Mouse (Mus musculus): ENCODE results near the gene En2. TPM values are rescaled to one million over a fixed set of nuclear protein-coding genes. Genes with fewer than 3 reads are reported as not detected.

Gene En2
- polyA plus RNA-seq, 1 experiment from 2014 or later, result 0.07 TPM

DNA sequence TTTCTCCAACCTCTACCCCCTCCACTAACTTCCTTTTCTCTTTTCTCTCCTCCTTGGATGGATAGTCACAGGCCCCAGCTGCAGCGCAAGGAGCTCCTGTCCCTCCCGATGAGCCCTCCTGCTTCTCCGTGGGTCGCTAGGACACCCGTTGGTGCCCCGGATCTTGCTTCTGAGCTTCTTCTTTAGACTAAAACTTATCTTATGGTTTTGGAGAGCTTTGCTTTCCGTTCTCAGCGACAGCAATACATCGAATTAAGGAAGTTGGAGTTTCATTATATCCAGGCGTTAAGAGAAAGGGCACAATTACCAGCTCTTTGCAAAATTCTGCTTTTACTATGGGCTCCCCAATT lies 10.1 kb downstream of the En2 start:
- no peak for ATAC-seq (ENCODE audit: low FRiP score, low TSS enrichment)
- H3K27me3 ChIP-seq (ENCODE audit: insufficient read depth, low read length), result peaks cover 96% of the 10 kb centered on the region

DNA sequence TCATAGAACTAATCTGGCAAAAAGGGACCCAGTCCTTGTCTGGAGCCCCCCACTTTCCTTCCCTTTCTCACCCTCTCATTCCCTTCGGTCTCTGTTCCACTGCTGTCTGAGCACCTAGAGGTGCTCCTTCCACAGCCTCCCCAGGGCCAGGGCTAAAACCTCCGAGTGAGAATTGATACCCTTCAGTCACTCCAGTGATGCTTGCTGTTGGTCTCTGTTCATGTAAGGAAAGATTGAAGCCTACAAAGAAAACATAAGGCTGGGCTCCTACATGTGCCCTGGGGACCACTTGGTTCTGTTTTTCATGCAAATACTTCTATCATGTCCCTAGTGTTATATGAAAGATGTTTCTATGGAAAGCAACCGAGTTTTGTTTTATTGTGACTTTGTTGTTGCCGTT lies 10.5 kb downstream of the En2 start:
- H3K4me1 ChIP-seq (ENCODE audit: insufficient read depth, low read length), result no peaks in the 10 kb centered on the region
- H3K4me3 ChIP-seq (ENCODE audit: low read length), result no peak overlapping the region
- peaks cover 96% of the 10 kb centered on the region for H3K27me3 ChIP-seq (ENCODE audit: insufficient read depth, low read length)
- no peak overlapping the region for H3K9ac ChIP-seq (replicated peaks; ENCODE audit: low read length)
- 8% methylated on average over 4 of the region's 4 CpGs for WGBS
- H3K9me3 ChIP-seq (ENCODE audit: low read length), result no peaks in the 10 kb centered on the region
- H3K27ac ChIP-seq (ENCODE audit: low read length), result no peak overlapping the region
- no peak overlapping the region for H3K4me2 ChIP-seq (replicated peaks; ENCODE audit: low read depth, low read length)
- ATAC-seq (ENCODE audit: low FRiP score, low TSS enrichment), result no peak
- H3K36me3 ChIP-seq (ENCODE audit: insufficient read depth, low read length), result no peaks in the 10 kb centered on the region

More for the DNA sequence above, 10.1 kb downstream of the En2 start:
- no peak overlapping the region for H3K9ac ChIP-seq (replicated peaks; ENCODE audit: low read length)
- H3K27ac ChIP-seq (ENCODE audit: low read length), result no peak overlapping the region
- 3% methylated on average over 10 of the region's 10 CpGs for WGBS
- no peak overlapping the region for H3K4me3 ChIP-seq (ENCODE audit: low read length)
- no peaks in the 10 kb centered on the region for H3K36me3 ChIP-seq (ENCODE audit: insufficient read depth, low read length)
- H3K9me3 ChIP-seq (ENCODE audit: low read length), result no peaks in the 10 kb centered on the region
- H3K4me1 ChIP-seq (ENCODE audit: insufficient read depth, low read length), result no peaks in the 10 kb centered on the region
- no peak overlapping the region for H3K4me2 ChIP-seq (replicated peaks; ENCODE audit: low read depth, low read length)

DNA sequence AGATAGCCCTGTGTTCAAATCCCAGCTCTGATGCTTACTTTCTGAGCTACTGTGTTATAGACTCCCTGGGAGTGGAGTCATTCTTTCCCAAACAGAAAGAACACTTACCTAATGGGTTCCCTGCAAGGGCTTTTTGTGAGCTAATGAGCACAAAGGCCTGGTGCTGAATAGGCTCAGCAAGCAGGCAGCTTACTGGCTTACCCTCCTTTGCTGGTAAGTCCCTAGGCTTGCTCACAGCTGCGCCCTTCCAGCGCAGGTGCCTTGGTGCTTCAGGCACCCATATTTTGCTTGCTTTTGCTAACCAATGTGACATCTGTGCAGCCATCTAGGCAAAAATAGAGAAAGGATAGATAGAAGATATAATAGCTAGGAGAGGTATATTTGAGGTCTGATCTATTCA lies 11.1 kb downstream of the En2 start:
- ATAC-seq (ENCODE audit: low FRiP score, low TSS enrichment), result no peak
- Histone ChIP-seq H3K27me3 (ENCODE audit: insufficient read depth, low read length) (peaks cover 92% of the 10 kb centered on the region), H3K4me3 (ENCODE audit: low read length) (no peak overlapping the region), H3K9me3 (ENCODE audit: low read length) (no peaks in the 10 kb centered on the region), H3K27ac (ENCODE audit: low read length) (no peak overlapping the region), H3K9ac (replicated peaks; ENCODE audit: low read length) (no peak overlapping the region), H3K36me3 (ENCODE audit: insufficient read depth, low read length) (no peaks in the 10 kb centered on the region), H3K4me2 (replicated peaks; ENCODE audit: low read depth, low read length) (no peak overlapping the region), H3K4me1 (ENCODE audit: insufficient read depth, low read length) (no peaks in the 10 kb centered on the region)
- WGBS, result 10% methylated on average over 2 of the region's 2 CpGs

DNA sequence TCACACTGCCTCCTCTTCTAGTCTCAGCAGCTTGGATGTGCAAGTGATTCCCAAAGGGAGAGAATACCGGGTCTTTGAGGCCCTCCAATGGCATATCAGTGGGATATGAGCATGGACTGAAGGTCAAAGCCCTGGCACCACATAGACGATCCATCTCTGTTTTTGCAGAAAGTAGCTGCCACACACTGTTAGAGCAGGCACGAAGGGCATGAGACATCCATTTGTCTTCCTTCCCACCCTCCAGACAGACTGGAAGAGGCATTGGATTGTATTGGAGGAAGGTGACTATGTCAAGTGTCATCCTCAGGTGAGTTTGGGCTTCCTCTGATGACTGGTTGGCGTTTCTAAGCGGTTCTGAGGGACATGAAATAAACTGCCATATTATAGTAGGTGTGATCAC lies 12.8 kb downstream of the En2 start:
- Histone ChIP-seq H3K9ac (replicated peaks; ENCODE audit: low read length) (no peak overlapping the region), H3K4me1 (ENCODE audit: insufficient read depth, low read length) (no peaks in the 10 kb centered on the region), H3K4me2 (replicated peaks; ENCODE audit: low read depth, low read length) (no peak overlapping the region), H3K27ac (ENCODE audit: low read length) (no peak overlapping the region), H3K27me3 (ENCODE audit: insufficient read depth, low read length) (peaks cover 74% of the 10 kb centered on the region), H3K36me3 (ENCODE audit: insufficient read depth, low read length) (no peaks in the 10 kb centered on the region), H3K9me3 (ENCODE audit: low read length) (no peaks in the 10 kb centered on the region), H3K4me3 (ENCODE audit: low read length) (no peak overlapping the region)
- no peak for ATAC-seq (ENCODE audit: low FRiP score, low TSS enrichment)
- WGBS, result 17% methylated on average over 5 of the region's 5 CpGs

DNA sequence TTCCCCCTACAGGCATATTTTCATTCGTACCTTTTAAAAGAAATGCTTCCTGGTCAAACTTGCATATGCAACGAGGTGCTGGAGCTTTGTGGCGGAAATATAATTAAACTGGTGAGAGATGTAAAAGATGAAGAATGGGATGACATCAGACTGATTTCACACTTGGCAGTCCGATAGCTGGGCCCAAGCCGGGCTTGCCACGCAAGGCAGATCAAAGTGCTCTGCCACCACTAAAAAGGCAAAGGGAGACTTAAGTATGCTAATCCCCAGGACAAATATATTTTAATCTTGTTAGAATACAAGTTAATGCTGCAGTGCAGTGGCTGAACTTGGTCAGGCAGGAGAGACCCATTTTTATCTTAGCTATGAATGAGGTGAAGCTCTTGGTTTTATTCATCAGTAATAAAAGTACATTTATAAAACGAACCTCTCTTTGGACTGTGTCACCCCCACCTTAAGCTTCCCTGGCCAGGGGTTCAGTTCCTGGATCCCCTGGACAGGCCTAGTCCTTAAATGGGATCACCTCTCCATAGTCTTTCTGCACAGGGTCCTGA lies 13.8 kb downstream of the En2 start:
- no peak for ATAC-seq (ENCODE audit: low FRiP score, low TSS enrichment)
- Histone ChIP-seq H3K4me3 (ENCODE audit: low read length) (no peak overlapping the region), H3K4me1 (ENCODE audit: insufficient read depth, low read length) (no peaks in the 10 kb centered on the region), H3K9me3 (ENCODE audit: low read length) (no peaks in the 10 kb centered on the region), H3K27ac (ENCODE audit: low read length) (no peak overlapping the region), H3K4me2 (replicated peaks; ENCODE audit: low read depth, low read length) (no peak overlapping the region), H3K36me3 (ENCODE audit: insufficient read depth, low read length) (no peaks in the 10 kb centered on the region), H3K9ac (replicated peaks; ENCODE audit: low read length) (no peak overlapping the region), H3K27me3 (ENCODE audit: insufficient read depth, low read length) (peaks cover 65% of the 10 kb centered on the region)
- 22% methylated on average over 7 of the region's 7 CpGs for WGBS

DNA sequence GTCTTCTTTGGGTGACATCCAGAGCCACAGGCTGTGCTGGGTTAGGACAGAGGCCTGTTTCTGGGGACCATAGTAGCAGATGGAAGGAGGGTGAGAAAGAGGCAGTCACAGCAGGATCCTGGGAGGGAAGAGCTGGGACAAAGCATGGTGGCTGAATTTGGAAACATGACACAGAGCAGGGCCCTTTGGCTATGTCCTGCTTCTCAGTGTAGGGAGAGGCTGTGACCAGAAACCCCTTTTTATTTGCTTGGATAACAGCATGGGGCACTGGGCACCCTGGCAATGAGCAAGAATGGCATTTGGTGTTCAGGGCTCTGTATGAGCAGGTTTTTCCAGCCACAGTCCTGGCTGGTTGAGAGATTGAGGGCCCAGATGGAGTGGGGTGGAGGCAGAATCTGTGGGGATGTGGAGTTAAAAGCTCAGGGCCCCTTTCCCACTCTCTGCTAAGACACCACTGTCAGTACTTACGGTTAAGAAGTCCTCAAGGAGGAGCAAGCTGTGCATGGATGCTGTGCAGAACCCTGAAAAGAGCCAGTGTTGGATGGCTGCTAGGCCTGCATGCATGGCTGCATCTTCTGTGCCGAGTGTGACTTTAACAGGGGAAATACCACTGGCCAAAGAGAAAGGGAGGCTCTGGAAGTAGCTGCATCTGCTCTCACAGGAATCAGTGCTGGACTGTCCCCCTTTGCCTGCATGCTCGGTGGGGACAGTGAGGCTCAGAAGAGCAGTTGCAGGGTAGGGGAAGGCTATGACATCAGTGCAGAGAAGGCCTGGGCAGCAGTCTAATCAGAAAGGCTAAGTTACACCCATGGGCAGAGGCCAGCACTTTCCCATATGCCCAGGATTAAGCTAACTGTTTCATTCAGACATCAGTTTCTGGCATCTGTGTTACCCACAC lies 26.0 kb downstream of the En2 start:
- Histone ChIP-seq H3K9ac (replicated peaks; ENCODE audit: low read length) (no peak overlapping the region), H3K4me1 (ENCODE audit: insufficient read depth, low read length) (no peaks in the 10 kb centered on the region), H3K27ac (ENCODE audit: low read length) (no peak overlapping the region), H3K4me3 (ENCODE audit: low read length) (no peak overlapping the region), H3K9me3 (ENCODE audit: low read length) (no peaks in the 10 kb centered on the region), H3K36me3 (ENCODE audit: insufficient read depth, low read length) (no peaks in the 10 kb centered on the region), H3K27me3 (ENCODE audit: insufficient read depth, low read length) (peaks cover 16% of the 10 kb centered on the region), H3K4me2 (replicated peaks; ENCODE audit: low read depth, low read length) (no peak overlapping the region)
- 37% methylated on average over 3 of the region's 3 CpGs for WGBS
- ATAC-seq (ENCODE audit: low FRiP score, low TSS enrichment), result no peak

DNA sequence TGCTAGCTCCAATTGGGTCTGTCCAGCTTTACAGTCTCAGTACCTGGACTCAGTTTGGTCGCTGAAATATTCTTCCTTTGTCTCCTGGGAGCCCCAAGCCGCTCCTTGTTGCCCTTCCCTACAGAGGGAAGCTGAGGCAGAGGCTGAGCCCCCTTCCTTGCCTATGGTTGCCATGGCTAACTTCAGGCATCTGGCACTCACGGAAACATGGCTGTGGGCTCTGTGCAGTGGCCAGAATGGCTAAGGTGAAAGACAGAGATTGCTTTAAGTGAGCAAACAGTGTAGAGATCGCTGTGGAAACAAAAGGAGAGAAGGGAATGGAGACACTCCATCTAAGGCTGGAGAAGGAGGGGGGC lies 26.6 kb downstream of the En2 start:
- ATAC-seq (ENCODE audit: low FRiP score, low TSS enrichment), result no peak
- Histone ChIP-seq H3K27ac (ENCODE audit: low read length) (no peak overlapping the region), H3K4me2 (replicated peaks; ENCODE audit: low read depth, low read length) (no peak overlapping the region), H3K4me3 (ENCODE audit: low read length) (no peak overlapping the region), H3K27me3 (ENCODE audit: insufficient read depth, low read length) (peaks cover 16% of the 10 kb centered on the region), H3K36me3 (ENCODE audit: insufficient read depth, low read length) (no peaks in the 10 kb centered on the region), H3K9ac (replicated peaks; ENCODE audit: low read length) (no peak overlapping the region), H3K4me1 (ENCODE audit: insufficient read depth, low read length) (no peaks in the 10 kb centered on the region), H3K9me3 (ENCODE audit: low read length) (no peaks in the 10 kb centered on the region)
- 71% methylated on average over 4 of the region's 4 CpGs for WGBS

DNA sequence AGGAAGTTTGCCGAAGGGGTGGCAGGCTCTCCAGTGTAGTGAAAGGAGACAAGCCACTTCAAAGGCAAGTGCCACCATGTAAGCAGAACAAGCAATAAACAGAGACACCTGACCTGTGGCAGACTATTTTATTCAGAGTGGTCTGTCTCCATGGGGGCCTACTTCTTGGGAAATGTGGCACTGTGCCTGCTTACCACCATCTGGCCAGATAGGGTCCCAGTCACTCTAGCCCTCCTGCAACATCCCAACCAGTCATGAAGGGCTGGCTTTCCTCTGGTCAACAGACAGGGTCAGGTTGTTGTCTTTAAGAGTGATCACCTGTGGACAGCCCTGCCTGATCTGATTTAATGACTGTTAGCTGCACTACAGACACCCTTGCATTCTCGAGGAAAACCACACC lies 30.0 kb downstream of the En2 start:
- 26% methylated on average over 2 of the region's 2 CpGs for WGBS
- Histone ChIP-seq H3K4me3 (ENCODE audit: low read length) (no peak overlapping the region), H3K27ac (ENCODE audit: low read length) (no peak overlapping the region), H3K36me3 (ENCODE audit: insufficient read depth, low read length) (no peaks in the 10 kb centered on the region), H3K4me1 (ENCODE audit: insufficient read depth, low read length) (no peaks in the 10 kb centered on the region), H3K4me2 (replicated peaks; ENCODE audit: low read depth, low read length) (no peak overlapping the region), H3K9ac (replicated peaks; ENCODE audit: low read length) (no peak overlapping the region), H3K27me3 (ENCODE audit: insufficient read depth, low read length) (peaks cover 14% of the 10 kb centered on the region), H3K9me3 (ENCODE audit: low read length) (no peaks in the 10 kb centered on the region)
- no peak for ATAC-seq (ENCODE audit: low FRiP score, low TSS enrichment)

DNA sequence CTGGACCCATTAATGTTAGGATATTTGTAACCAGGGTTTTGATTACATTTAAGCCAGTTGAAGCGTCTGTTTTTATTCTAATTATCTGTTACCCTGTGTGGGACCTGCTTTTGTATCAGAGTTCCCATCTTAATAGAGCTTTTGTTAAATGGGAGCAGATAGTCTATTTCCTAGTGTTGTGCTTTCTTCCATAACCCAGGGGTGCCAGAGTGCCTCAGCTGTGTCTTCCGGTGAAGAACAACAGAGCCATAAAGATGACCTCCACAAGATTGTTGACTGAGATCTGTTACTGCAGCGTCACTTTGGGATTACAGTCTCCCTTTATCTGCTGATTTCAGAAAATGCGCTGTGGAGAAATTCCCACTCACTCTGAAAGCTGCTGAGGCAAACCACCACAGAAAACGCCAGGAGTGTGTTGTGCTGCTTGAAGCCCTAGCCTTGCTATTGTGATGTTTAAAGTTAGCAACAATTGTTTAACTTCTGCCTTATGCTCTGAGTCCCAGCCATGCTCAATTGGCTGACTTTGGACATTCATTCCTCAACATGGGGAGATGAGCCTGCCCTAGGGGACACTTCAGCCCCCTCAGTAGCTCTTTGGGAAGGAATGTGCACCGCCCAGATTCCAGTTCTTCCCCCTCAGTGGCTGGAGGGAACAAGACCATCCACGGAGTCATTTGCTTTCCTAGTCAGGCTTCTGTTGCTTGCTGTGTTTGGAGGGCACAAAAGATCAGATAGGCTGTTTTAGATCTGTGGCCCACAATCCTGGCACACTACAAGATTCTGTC lies 33.8 kb downstream of the En2 start:
- Histone ChIP-seq H3K36me3 (ENCODE audit: insufficient read depth, low read length) (no peaks in the 10 kb centered on the region), H3K27ac (ENCODE audit: low read length) (no peak overlapping the region), H3K27me3 (ENCODE audit: insufficient read depth, low read length) (peaks cover 40% of the 10 kb centered on the region), H3K9me3 (ENCODE audit: low read length) (no peaks in the 10 kb centered on the region), H3K9ac (replicated peaks; ENCODE audit: low read length) (no peak overlapping the region), H3K4me3 (ENCODE audit: low read length) (no peak overlapping the region), H3K4me2 (replicated peaks; ENCODE audit: low read depth, low read length) (no peak overlapping the region), H3K4me1 (ENCODE audit: insufficient read depth, low read length) (no peaks in the 10 kb centered on the region)
- 35% methylated on average over 7 of the region's 7 CpGs for WGBS
- no peak for ATAC-seq (ENCODE audit: low FRiP score, low TSS enrichment)

DNA sequence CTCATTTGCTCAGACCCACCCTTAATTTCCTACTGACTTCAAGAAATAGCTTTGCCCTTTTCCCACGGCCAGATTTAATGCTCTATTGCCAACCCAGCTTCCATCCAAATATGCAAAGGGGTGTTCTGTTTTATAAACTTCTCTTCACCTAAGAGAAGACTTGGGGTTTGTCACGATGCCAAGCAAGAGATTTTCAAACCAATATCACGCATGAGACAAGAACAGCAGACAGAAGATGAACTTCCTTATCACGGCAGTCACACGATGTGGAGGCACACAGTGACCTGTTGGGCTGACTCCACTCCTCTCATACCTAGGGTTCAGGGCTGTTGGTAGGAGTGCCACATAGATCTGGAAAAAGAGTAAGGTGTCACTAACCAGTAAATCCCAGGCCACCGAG lies 37.6 kb downstream of the En2 start:
- no peak overlapping the region for H3K4me2 ChIP-seq (replicated peaks; ENCODE audit: low read depth, low read length)
- peaks cover 67% of the 10 kb centered on the region for H3K27me3 ChIP-seq (ENCODE audit: insufficient read depth, low read length)
- H3K9me3 ChIP-seq (ENCODE audit: low read length), result no peaks in the 10 kb centered on the region
- WGBS, result 80% methylated on average over 6 of the region's 6 CpGs
- H3K36me3 ChIP-seq (ENCODE audit: insufficient read depth, low read length), result no peaks in the 10 kb centered on the region
- ATAC-seq (ENCODE audit: low FRiP score, low TSS enrichment), result no peak
- no peak overlapping the region for H3K27ac ChIP-seq (ENCODE audit: low read length)
- H3K9ac ChIP-seq (replicated peaks; ENCODE audit: low read length), result no peak overlapping the region
- no peak overlapping the region for H3K4me3 ChIP-seq (ENCODE audit: low read length)
- H3K4me1 ChIP-seq (ENCODE audit: insufficient read depth, low read length), result no peaks in the 10 kb centered on the region

All from kidney, embryonic 16.5 days (tissue).